Mouse (Mus musculus): ENCODE results near the gene Nek6. TPM values are rescaled to one million over a fixed set of nuclear protein-coding genes. Genes with fewer than 3 reads are reported as not detected.

Nek6 gene
- total and polyA plus RNA-seq, 3 experiments: 3.7 to 5.4 TPM; not detected in 1

DNA sequence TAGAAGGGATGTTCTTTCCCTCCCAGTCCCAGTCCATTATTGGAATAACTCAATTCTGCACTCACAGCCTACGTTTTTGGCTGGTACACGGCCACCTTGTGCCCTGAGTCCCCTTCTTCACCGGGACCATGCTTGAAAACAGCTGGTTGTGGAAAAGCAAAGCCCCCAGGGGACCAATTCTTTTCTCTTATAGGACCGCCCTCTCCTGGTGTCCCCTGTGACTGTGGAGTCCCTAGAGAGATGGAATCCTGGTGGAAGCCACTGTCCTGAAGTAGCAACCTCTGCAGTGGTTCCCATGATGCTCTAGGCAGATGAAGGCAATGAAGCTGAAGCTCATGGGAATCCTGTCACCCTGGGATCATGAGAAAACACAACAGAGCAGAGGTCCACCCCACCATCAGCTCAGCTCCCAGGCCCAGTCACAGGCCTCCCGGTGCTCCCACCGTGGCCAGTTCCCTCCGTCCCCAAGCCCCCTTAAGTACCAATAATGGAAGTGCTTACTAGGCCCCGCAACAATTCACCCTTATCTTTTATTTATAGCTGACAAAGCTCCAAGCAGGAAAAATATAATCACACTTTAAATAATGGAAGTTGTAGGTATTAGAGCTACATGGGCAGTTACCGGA, 34.5 kb upstream of the Nek6 start:
- Histone ChIP-seq H3K36me3 (ENCODE audit: control insufficient read depth in 1 of 2, insufficient read depth in 2 of 2, low read length in 2 of 2) (peaks cover 0 to 4% of the 10 kb centered on the region in 2 experiments; a peak in 2 of 4 replicates), H3K27me3 (ENCODE audit: control insufficient read depth in 1 of 2, insufficient read depth in 2 of 2, low read length in 2 of 2) (no peaks in the 10 kb centered on the region), H3K4me1 (ENCODE audit: control insufficient read depth in 1 of 2, insufficient read depth in 2 of 2, low read length in 2 of 2) (peaks cover 0 to 6% of the 10 kb centered on the region in 2 experiments; a peak in 3 of 4 replicates), H3K79me2 (ENCODE audit: control insufficient read depth, insufficient read depth, low read length, poor library complexity) (no peaks in the 10 kb centered on the region), H3K4me3 (ENCODE audit: control insufficient read depth in 1 of 2, insufficient read depth in 1 of 2, low read depth in 2 of 2, low read length in 2 of 2) (no peak overlapping the region), H3K9me3 (replicated peaks; ENCODE audit: insufficient read depth, low read length) (no peaks in the 10 kb centered on the region), H3K9ac (ENCODE audit: control insufficient read depth, low read depth, low read length, poor library complexity, severe bottlenecking) (no peak overlapping the region), H3K27ac (ENCODE audit: control insufficient read depth, low read depth, low read length) (no peak overlapping the region)
- TF ChIP-seq ELF1 (IDR thresholded peaks at IDR 0.05; ENCODE audit: low read depth, low read length): no peak
- TF ChIP-seq MAZ (IDR thresholded peaks at IDR 0.05; ENCODE audit: low read depth, low read length): no peak
- TF ChIP-seq POLR2AphosphoS5 (IDR thresholded peaks at IDR 0.05; ENCODE audit: borderline replicate concordance, low read depth, low read length): no peak
- TF ChIP-seq ZC3H11A (IDR thresholded peaks at IDR 0.05; ENCODE audit: low read depth, low read length): no peak
- TF ChIP-seq CHD1 (IDR thresholded peaks at IDR 0.05; ENCODE audit: low read depth, low read length): no peak
- TF ChIP-seq MEF2A (IDR thresholded peaks at IDR 0.05; ENCODE audit: extremely low read depth, insufficient replicate concordance, low read depth, low read length, poor library complexity, severe bottlenecking): no peak
- TF ChIP-seq RCOR1 (IDR thresholded peaks at IDR 0.05; ENCODE audit: low read depth, low read length): no peak
- no peak for TF ChIP-seq NRF1 (IDR thresholded peaks at IDR 0.05; ENCODE audit: insufficient read depth, low read depth, low read length, poor library complexity, severe bottlenecking)
- DNase-seq (ENCODE audit: low read depth, low spot score): no peak

DNA sequence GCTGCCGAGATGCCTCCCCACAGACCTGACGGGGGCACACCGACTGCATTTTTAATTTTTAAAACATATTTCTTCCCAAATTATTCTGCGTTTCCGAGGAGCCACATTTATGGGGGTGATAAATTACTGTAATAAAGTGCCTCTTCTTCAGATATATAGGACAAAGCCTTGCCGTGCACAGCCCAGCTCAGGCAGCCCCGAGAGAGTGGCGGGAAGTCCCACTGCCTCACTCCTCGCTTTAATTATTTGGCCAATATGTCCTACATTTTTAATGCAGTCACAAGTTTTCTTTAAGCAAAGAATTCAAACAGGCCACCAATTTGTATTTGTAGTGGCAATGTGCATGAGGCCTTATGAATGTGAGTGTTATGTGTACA, 34.0 kb upstream of the Nek6 start:
- Histone ChIP-seq H3K4me1 (ENCODE audit: control insufficient read depth in 1 of 2, insufficient read depth in 2 of 2, low read length in 2 of 2) (peaks cover 0 to under 1% of the 10 kb centered on the region in 2 experiments; a peak in 2 of 4 replicates), H3K79me2 (ENCODE audit: control insufficient read depth, insufficient read depth, low read length, poor library complexity) (no peaks in the 10 kb centered on the region), H3K27me3 (ENCODE audit: control insufficient read depth in 1 of 2, insufficient read depth in 2 of 2, low read length in 2 of 2) (no peaks in the 10 kb centered on the region), H3K9me3 (replicated peaks; ENCODE audit: insufficient read depth, low read length) (no peaks in the 10 kb centered on the region), H3K9ac (ENCODE audit: control insufficient read depth, low read depth, low read length, poor library complexity, severe bottlenecking) (no peak overlapping the region), H3K4me3 (ENCODE audit: control insufficient read depth in 1 of 2, insufficient read depth in 1 of 2, low read depth in 2 of 2, low read length in 2 of 2) (no peak overlapping the region), H3K36me3 (ENCODE audit: control insufficient read depth in 1 of 2, insufficient read depth in 2 of 2, low read length in 2 of 2) (no peaks in the 10 kb centered on the region; a peak in 1 of 4 replicates), H3K27ac (ENCODE audit: control insufficient read depth, low read depth, low read length) (no peak overlapping the region)
- TF ChIP-seq KAT2A (conservative IDR thresholded peaks at IDR 0.05; ENCODE audit: low read depth, low read length): no peak
- no peak for TF ChIP-seq RCOR1 (IDR thresholded peaks at IDR 0.05; ENCODE audit: low read depth, low read length)
- TF ChIP-seq MAFK (IDR thresholded peaks at IDR 0.05; ENCODE audit: borderline replicate concordance, low read depth, low read length): no peak
- TF ChIP-seq CHD1 (IDR thresholded peaks at IDR 0.05; ENCODE audit: low read depth, low read length): no peak
- no peak for TF ChIP-seq MAX (IDR thresholded peaks at IDR 0.05; ENCODE audit: low read length)
- TF ChIP-seq CHD2 (IDR thresholded peaks at IDR 0.05; ENCODE audit: low read length): no peak
- TF ChIP-seq POLR2AphosphoS2 (IDR thresholded peaks at IDR 0.05; ENCODE audit: low read length): no peak
- no peak for TF ChIP-seq NRF1 (IDR thresholded peaks at IDR 0.05; ENCODE audit: insufficient read depth, low read depth, low read length, poor library complexity, severe bottlenecking)
- no peak for TF ChIP-seq TCF12 (IDR thresholded peaks at IDR 0.05; ENCODE audit: low read depth, low read length)
- no peak for TF ChIP-seq EP300 (IDR thresholded peaks at IDR 0.05; ENCODE audit: low read depth in 1 of 2, low read length in 2 of 2)
- TF ChIP-seq GATA1 (IDR thresholded peaks at IDR 0.05; ENCODE audit: low read depth, low read length): no peak
- TF ChIP-seq MYB (IDR thresholded peaks at IDR 0.05; ENCODE audit: low read depth, low read length): no peak
- TF ChIP-seq RAD21 (IDR thresholded peaks at IDR 0.05; ENCODE audit: low read depth, low read length): no peak
- no peak for TF ChIP-seq USF1 (IDR thresholded peaks at IDR 0.05; ENCODE audit: low read depth, low read length)
- TF ChIP-seq GABPA (IDR thresholded peaks at IDR 0.05; ENCODE audit: low read depth, low read length): no peak
- TF ChIP-seq TBP (IDR thresholded peaks at IDR 0.05; ENCODE audit: low read depth, low read length): no peak
- no peak for TF ChIP-seq MYC (IDR thresholded peaks at IDR 0.05; ENCODE audit: low read depth, low read length)
- no peak for DNase-seq (ENCODE audit: low read depth, low spot score)

Data from MEL (cell line).